Mouse (Mus musculus): ENCODE measurements at regions not wholly inside any gene's neighbourhood (a gene's known extent, or its start where the extent isn't known, plus 50 kb on each side); places are given as distances from the start of the nearest gene placed in this dataset.

GRCm38 (mm10) chr12:6930726-6931125 is 1046.7 kb upstream of the Apob start:
- peak; percentile 47 for DNase-seq (ENCODE audit: low read depth, low spot score)

GRCm38 (mm10) chr12:6956638-6957037 is 1020.8 kb upstream of the Apob start:
- no peak for DNase-seq (ENCODE audit: low read depth, low spot score)

- no peak for DNase-seq (ENCODE audit: low read depth, low spot score)
These were observed 992.8 kb upstream of the Apob start for GRCm38 (mm10) chr12:6984664-6985063.

GRCm38 (mm10) chr12:7028447-7028846 is 949.0 kb upstream of the Apob start:
- DNase-seq (ENCODE audit: low read depth, low spot score), result peak; percentile 80

- no peak for DNase-seq (ENCODE audit: low read depth, low spot score)
These were observed 947.9 kb upstream of the Apob start for GRCm38 (mm10) chr12:7029396-7030065.

- DNase-seq (ENCODE audit: low read depth, low spot score), result peak; percentile 54
These were observed 926.7 kb upstream of the Apob start for GRCm38 (mm10) chr12:7050791-7051190.

- DNase-seq (ENCODE audit: low read depth, low spot score), result peak; percentile 13
These were observed 922.9 kb upstream of the Apob start for GRCm38 (mm10) chr12:7054575-7054974.

- DNase-seq (ENCODE audit: low read depth, low spot score), result peak; percentile 80
These were observed 882.9 kb upstream of the Apob start for GRCm38 (mm10) chr12:7094582-7094981.

- DNase-seq (ENCODE audit: low read depth, low spot score), result no peak
These were observed 882.0 kb upstream of the Apob start for GRCm38 (mm10) chr12:7095440-7095839.

- DNase-seq (ENCODE audit: low read depth, low spot score), result peak; percentile 58
These were observed 881.2 kb upstream of the Apob start for GRCm38 (mm10) chr12:7096221-7096620.

- no peak for DNase-seq (ENCODE audit: low read depth, low spot score)
These were observed 838.4 kb upstream of the Apob start for GRCm38 (mm10) chr12:7139044-7139443.
